Mouse (Mus musculus): ENCODE data around the gene Cachd1.

Cachd1 gene

GRCm38 (mm10) chr4:100865962-100866703 is 89.7 kb downstream of the Cachd1 start:
- no peak for DNase-seq (ENCODE audit: low spot score)

GRCm38 (mm10) chr4:100877351-100877750 is 100.9 kb downstream of the Cachd1 start:
- DNase-seq (ENCODE audit: low spot score) = no peak

GRCm38 (mm10) chr4:100879414-100879813 is 102.9 kb downstream of the Cachd1 start:
- no peak for DNase-seq (ENCODE audit: low spot score)

GRCm38 (mm10) chr4:100880075-100880474 is 103.6 kb downstream of the Cachd1 start:
- no peak for DNase-seq (ENCODE audit: low spot score)

- DNase-seq (ENCODE audit: low spot score) = peak; percentile 71
Observed at GRCm38 (mm10) chr4:100885793-100886742, 109.6 kb downstream of the Cachd1 start.

- DNase-seq (ENCODE audit: low spot score) = no peak
Observed at GRCm38 (mm10) chr4:100886743-100887416, 110.4 kb downstream of the Cachd1 start.

GRCm38 (mm10) chr4:100890106-100890970 is 113.9 kb downstream of the Cachd1 start:
- DNase-seq (ENCODE audit: low spot score) = no peak

GRCm38 (mm10) chr4:100893739-100894138 is 117.3 kb downstream of the Cachd1 start:
- peak; percentile 64 for DNase-seq (ENCODE audit: low spot score)

GRCm38 (mm10) chr4:100894142-100894541 is 117.7 kb downstream of the Cachd1 start:
- DNase-seq (ENCODE audit: low spot score) = no peak

GRCm38 (mm10) chr4:100896260-100897010 is 120.0 kb downstream of the Cachd1 start:
- no peak for DNase-seq (ENCODE audit: low spot score)

GRCm38 (mm10) chr4:100897943-100898342 is 121.5 kb downstream of the Cachd1 start:
- no peak for DNase-seq (ENCODE audit: low spot score)

GRCm38 (mm10) chr4:100909694-100910340 is 133.3 kb downstream of the Cachd1 start:
- DNase-seq (ENCODE audit: low spot score) = peak; percentile 61

- DNase-seq (ENCODE audit: low spot score) = no peak
Observed at GRCm38 (mm10) chr4:100910605-100911330, 134.3 kb downstream of the Cachd1 start.

- DNase-seq (ENCODE audit: low spot score) = no peak
Observed at GRCm38 (mm10) chr4:100911658-100912057, 135.2 kb downstream of the Cachd1 start.

- DNase-seq (ENCODE audit: low spot score) = no peak
Observed at GRCm38 (mm10) chr4:100913666-100914065, 137.2 kb downstream of the Cachd1 start.

GRCm38 (mm10) chr4:100914532-100914931 is 138.1 kb downstream of the Cachd1 start:
- no peak for DNase-seq (ENCODE audit: low spot score)

- DNase-seq (ENCODE audit: low spot score) = no peak
Observed at GRCm38 (mm10) chr4:100915093-100915492, 138.6 kb downstream of the Cachd1 start.

- DNase-seq (ENCODE audit: low spot score) = no peak
Observed at GRCm38 (mm10) chr4:100917511-100917910, 141.0 kb downstream of the Cachd1 start.

GRCm38 (mm10) chr4:100920413-100920812 is 143.9 kb downstream of the Cachd1 start:
- DNase-seq (ENCODE audit: low spot score) = no peak

All from yolk sac, embryonic 10.5 days (tissue).